Mouse (Mus musculus) embryo, embryonic 10 days (tissue): ENCODE results near the gene Tmem274.
"Not testable (repeated sequence)": the region's sequence is repeated elsewhere in the genome, so short reads cannot be mapped to it uniquely, and the experiment has no call there.

Experiments used
- DNase-seq: peaks from one replicate; pipeline ENCODE4 v3.0.0-alpha.2; 2015; ENCODE audit warnings: low spot score

The Tmem274 gene

DNA sequence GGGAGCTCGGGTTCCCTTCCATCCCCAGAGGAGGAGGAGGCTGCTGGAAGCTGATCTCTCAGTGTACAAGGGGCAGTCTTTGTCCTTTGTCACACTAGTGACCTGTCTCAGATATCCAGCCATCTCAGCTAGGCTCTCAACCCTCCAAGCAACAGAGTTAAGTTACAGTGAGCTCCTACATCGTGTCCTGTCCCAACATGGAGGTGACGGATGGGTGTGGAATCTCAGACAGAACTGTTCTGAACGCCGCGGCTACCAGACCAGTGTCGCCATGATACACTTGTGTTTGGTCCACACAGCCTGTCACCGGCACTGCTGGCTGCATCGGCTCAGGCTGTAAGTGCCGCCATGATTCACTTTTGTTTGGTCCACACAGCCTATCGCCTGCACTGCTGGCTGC lies at the start of gene Tmem274:
Gene Tmem274 (plus strand): TSS at position 301 of the 400 bp plus-strand sequence.
- DNase-seq = no peak

DNA sequence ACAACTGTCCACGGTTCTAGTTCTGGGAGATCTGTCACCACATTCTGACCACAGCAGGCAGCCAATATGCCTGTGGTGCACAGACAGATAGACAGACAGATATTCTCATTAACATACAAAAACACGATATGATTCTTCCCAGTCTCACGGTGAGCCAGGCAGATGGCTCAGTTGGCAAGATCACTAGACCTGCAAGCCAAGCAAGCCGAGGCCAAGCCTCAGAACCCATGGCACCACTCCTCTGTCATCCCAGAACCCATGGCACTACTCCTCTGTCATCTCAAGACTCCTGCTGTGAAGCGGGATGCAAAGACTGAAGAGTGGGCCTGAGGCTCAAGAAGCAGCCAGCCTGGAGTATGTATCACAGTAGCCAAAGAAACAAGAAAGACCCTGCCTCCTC lies 47.6 kb upstream of the Tmem274 start:
- DNase-seq = no peak

DNA sequence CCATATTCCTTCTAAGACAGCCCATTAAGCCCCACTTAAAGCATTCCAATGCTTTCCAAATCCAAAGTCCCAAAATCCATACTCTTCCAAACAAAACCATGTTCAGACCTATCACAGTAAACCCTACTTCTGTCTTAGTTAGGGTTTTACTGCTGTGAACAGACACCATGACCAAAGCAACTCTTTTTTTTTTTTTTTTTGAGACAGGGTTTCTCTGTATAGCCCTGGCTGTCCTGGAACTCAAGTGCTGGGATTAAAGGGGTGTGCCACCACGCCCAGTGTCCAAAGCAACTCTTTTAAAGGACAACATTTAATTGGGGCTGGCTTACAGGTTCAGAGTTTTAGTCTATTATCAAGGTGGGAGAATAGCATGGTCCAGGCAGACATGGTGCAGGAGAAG lies 45.3 kb upstream of the Tmem274 start:
- not testable (repeated sequence) for DNase-seq

DNA sequence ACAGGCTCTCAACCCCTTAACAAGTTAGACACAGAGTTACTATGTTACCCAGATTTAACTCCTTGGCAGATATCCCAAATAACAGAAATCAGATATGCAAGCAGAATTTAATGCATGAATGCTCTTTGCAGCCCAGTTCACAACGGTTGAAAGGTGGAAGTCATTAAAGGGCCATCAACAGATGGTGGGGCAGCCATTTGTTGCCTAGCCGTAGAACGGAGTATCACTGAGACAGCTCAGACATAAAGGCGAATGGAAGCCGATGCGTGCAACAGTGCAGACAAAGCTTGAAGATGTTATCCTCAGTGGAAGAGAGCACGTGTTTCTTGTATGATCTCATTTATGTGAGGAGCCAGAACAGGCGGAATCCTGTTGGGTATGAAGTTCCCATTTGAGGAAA lies 36.6 kb upstream of the Tmem274 start:
- no peak for DNase-seq

DNA sequence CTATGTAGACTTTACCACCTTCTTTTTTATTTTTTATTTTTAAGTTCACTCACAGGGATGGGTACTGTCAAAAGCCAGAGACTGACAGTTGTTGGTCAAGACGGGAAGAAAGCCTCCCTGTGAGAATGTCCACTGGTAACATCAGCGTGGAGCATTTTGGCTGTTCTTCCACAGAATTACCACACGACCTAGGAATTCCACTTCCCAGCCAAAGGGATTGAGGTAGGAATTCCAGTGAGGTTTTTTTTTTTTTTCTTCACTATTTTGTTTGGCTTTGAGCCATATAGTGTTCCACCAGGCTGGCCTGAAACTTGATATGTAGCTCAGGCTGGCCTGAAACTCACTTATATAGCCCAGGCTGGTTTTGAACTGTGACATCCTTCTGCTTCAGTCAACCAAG lies 34.7 kb upstream of the Tmem274 start:
- no peak for DNase-seq

DNA sequence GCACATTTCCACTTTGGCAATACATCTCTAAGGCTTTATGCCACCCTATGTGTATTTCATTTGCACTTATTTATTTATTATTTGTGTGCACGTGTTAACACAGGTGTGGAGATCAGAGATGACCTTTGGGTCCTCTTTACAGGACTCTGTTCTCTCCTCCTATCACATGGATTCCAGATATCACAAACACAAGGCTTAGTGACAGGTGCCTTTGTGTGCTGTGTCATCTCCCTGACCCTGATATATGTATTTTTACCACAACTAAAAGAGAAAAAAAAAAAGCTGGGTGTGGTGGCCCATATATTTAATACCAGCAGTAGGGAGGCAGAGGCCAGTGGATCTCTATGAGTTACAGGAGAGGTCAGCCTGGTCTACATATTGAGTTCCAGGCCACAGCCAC lies 32.7 kb upstream of the Tmem274 start:
- no peak for DNase-seq

DNA sequence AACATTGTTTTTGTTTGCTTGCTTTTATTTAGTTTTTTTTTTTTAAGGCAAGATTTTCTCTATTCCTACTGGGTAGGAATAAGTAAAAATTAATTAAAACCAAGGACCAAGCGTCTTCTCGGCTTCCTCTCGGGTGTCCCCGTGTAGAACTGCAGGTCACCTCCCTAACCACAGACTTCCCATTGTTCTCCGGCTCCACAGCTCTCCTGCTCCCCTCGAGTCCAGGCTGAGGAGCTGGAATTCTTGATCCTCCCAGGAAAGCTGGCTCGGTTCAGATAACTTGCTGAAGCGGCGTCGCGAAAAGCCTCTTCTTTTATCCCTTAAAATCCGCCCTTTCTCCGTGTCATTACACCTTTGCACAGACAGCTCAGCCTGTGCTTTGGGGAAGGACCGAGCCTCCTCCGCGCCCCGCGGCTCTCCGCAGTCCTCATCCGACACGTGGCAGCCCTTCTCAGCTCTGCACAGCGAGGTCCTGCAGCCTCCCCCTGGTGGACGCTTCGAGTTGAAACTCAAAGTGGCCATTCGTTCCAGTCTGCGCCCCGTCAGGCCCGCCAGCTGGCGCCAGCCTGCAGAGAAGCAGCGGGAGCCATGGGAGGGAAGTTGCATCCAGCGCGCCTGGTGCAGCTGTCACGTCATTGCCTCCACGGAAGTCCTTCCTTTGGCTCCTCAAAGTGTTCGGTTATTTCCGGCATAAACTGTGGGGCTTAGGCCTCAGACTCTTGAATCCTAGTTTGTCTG lies 32.0 kb upstream of the Tmem274 start:
- DNase-seq = peak; percentile 99

DNA sequence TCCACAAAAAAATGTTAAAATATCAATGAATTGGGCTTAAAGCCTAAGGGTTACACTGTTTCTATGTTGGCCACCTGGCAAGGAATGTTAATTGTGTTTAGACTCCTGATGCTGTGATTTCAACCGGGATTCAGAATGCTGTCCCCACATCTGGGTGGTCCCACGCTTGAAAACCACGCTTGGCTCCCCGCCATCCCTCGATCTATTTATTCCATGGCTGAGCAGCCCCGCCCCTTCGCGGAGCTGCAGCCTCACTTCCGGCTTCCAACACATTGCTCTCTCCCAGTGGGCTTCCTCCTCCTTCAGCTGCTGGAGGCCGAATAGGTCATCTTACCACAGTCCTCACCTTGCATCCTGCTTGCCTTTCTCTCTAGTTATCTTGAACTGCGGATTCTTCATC lies 31.3 kb upstream of the Tmem274 start:
- DNase-seq = peak; percentile 86

DNA sequence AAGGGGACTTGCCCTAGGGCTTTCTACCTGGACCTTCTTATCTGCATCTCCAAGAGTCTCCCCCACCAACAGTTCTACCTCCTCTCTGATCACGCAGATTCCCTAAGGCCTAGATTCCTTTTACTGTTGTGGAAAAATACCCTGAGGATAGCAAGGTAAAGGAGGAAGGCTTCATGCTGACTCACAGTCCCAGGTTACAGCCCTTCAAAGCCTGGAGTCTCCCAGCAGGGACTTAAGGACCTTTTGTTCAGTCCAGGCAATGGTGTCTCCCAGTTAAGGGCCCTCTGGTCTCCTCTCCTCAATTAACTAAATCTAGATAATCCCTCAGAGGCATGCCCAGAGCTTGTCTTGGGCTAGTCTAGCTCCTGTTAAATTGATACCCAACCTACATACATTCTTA lies 30.9 kb upstream of the Tmem274 start:
- DNase-seq = no peak

DNA sequence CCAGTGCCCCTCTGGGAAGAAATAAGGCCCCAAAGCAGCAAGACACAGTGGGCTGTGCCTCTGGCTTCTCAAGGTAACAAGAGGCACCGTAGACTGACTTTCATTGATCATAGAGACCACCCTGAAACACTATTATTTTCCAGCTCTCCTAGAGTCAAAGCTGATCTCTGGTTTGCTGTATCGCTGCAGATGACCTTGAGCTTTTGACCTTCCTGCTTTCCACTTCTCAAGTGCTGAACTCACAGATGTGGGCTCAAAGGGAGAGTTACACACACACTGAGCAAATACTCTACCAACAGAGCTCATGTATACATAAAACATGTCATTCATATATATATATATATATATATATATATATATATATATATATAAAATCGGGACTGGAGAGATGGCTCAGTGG lies 26.5 kb upstream of the Tmem274 start:
- DNase-seq = no peak

DNA sequence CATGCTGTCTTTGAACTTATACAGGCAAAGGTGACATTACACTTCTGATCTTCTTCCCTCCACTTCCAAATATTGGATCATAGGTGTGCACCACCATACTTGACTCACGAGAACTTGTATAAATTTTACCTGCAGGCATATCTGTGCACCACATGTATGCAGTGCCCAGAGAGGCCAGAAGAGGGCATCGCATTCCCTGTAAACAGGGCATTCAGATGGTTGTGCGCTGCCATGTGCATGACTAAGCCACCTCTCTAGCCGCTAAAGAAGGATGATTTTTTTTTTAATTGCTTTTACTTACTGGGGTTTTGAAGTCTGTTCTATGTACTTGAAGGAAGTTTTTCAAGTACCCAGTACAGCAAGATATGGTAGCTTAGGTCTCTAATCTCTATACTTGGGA lies 23.5 kb upstream of the Tmem274 start:
- DNase-seq = peak; percentile 50

DNA sequence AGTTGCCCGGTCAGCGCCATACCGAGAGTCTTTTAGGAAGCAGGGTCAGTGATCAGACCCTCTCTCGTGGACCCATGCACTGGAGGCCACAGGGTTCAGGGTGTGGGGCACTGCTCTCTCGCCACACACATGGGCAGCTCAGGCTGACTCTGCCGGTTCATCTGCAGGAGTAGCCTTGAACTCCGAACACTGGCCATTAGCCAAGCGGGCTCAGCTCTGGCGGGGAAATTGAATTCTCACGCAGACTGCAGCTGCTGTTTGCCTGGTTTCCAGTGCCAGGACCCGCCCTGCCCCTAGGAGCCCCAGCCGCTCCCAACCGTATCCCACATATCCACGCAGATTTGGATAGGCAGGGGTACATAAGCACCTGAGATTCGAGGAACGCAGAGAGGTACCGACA lies 22.9 kb upstream of the Tmem274 start:
- no peak for DNase-seq

DNA sequence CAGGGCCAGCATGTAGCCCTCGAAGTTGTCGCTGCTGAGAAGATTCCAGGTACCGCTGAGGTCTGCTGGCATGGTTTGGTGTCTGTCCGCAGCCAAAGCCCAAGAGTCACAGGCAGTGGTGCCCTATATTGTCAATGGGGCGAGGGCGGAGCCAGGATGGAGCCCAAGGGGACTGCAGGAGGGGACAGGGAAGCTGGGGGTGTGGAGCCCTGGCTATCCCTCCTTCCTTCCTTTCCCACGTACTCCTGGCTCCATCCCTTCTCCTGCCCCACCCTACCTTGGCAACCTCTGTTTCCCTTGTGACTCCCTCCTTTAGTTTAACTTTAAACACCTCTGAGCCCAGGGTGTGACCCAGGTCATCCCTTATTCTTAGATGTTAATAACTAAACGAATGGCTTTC lies 22.3 kb upstream of the Tmem274 start, which contains the start of gene Rbp7:
Gene Rbp7 (minus strand): TSS at position 100 of the 400 bp plus-strand sequence.
- DNase-seq = no peak

DNA sequence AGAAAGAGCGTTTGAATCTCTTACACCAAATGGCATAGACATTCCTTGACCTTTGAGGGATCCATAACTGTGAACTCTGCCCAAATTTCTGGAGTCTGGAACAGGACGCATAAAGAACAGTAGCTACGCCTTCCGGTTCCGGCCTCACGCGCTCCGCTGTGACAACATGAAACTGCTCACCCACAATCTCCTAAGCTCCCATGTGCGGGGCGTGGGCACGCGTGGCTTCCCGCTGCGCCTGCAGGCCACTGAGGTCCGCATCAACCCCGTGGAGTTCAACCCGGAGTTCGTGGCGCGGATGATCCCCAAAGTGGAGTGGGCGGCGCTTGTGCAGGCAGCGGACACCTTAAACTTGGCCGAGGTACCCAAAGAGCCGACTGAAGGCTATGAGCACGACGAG lies 20.0 kb upstream of the Tmem274 start:
- DNase-seq = not testable (repeated sequence)

DNA sequence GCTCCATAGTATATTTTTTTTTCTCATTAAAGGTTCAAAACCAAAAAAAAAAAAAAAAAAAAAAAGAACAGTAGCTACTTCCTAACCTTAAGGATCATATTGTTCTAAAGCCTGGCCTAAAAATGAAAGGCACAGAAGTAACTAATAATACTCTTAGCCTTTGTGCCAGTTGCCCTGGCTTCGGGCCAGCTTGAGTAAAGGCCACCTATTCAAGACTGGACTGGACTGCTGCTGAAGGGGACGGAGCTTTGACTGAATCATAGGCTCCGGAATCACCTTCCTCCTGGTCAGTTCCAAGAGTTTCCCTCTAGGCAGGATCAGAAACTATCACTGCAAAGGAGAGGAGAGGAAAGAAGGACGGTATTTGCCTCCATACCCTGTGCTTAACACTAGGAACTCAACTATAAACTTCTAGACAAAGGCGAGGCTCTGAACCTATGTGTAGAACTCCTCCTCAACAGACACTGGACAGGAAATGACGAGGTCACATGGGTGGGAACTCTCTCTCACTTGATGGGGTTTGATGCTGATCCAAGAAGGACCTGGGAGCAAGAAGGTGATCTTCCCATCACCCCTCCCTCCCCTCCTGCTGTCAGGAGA lies 19.2 kb upstream of the Tmem274 start:
- no peak for DNase-seq

DNA sequence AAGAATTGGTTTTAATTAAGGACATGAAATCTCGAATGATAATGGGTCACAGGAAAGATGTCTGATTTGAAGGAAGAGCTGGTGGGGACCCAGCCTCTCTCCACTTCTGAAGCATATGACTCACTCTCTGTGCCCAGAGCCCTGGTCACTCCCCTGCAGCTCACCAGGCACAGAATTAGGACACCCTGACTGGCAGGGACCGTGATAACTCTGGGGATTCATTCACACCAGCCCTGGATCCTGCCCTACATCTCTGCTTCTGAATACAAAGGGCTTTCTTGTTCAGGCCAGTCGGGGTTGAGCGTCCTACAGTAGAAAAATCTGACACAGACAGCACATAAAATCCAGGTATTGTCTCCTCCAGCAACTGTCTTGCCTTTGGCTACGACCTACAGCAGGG lies 18.7 kb upstream of the Tmem274 start:
- no peak for DNase-seq

DNA sequence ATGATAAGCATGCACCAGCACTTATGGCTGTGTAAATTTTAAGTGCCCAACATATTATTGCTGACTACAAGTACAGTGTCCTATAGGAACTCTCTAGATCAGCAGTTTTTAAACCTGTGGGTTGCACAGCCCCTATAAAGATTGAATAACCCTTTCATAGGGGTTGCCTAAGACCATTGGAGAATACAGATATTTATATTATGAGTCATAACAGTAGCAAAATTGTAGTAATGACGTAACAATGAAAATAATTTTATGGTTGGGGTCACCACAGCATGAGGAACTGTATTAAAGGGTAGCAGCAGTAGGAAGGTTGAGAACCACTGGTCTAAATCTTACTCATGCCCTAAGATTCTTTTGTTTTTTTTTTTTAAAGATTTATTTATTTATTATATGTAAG lies 17.8 kb upstream of the Tmem274 start:
- DNase-seq = no peak

DNA sequence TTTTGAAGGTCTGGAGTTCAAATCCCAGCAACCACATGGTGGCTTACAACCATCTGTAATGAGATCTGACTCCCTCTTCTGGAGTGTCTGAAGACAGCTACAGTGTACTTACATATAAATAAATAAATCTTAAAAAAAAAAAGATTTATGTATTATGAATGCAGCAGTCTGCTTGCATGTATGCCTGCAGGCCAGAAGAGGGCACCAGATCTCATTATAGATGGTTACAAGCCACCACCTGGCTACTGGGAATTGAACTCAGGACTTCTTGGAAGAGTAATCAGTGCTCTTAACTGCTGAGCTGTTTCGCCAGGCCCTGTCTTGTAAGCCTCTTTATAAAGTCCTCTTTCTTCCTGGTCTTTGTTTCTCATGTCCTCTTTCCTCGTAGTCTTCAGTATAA lies 16.7 kb upstream of the Tmem274 start:
- DNase-seq = not testable (repeated sequence)

DNA sequence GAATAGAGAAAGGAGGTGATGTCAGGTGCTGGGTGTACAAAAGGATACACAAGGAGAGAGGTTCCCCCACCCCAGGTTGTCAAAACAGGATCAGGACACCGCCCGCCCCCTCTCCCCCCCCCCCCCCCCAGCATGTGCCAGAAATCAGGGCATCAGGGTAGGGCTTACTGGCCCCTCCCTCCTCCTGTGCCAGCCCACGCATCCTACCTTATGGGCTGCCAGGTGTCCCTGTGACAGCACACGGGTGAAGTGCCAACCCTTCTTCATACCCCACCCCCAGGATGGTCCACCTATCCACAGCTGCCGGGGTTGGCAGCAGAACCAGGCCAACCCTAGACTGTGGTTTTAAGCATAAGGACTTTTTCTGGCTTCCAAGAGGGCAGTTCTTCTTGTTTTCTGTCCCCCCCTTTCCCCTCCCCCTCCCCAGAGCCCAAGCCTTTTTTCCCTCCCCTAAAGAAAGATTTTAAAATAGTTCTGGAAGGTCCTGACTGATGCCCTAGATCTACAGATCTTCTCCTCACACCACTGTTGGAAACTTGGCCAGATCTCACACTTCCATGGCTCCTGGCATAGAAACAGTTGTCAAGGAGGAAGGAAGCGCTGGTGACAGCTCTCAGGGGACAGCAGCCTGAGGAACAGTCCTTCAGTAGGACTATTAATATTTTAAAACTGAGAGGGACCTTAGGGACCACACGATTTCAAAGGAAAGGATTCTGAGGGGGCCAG lies 15.4 kb upstream of the Tmem274 start:
- DNase-seq = no peak

DNA sequence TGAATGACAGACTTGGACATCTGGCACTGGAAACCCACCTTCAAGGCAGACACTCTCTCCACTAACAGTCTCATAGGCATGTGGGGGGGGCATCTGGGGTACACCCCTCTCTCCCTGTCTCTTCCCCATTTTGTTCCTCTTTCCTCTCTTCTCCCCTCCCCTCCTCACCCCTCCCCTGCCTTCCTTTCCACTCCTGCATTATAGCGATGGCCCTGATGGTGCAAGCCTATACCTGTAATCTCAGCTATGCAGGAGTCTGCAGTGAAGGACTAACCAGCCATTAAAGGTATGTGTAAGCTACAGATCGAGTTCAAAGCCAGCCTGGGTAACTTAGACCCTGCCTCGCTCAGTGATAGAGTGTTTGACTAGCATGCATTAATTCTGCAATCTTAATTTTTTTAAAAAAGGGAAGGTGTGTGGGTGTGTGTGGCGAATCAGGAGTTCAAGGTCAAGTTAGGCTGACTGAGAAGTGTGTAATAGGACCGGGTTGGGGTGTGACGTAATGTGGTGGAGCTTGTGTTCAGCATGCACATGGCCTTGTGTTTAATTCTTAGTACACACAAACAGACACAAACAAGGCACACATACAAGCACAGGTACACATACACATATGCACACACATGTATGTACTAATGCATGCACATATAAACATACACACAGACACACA lies 14.7 kb upstream of the Tmem274 start:
- no peak for DNase-seq

DNA sequence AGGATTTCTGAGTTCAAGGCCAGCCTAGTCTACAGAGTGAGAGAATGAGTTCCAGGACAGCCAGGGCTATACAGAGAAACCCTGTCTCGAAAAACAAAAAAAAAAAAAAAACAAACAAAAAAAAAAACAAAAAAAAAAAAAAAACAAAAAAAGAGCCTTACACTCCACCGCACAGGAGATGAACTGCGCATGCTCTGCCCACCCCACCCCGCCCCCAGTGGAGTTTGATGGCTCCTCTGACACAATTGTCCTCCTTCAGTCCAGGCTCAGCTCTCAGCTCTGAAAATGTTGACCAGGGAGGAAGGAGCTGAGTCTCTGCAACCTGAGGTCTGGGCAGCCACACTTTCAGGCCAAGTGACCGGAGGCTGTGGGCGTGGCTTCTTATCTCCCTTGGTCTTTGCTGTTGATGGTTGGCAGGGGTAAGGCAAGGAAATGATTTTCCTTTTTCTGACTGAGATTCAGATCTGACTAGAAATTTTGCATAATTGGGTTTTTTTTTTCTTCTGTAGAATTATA lies 13.7 kb upstream of the Tmem274 start:
- no peak for DNase-seq

DNA sequence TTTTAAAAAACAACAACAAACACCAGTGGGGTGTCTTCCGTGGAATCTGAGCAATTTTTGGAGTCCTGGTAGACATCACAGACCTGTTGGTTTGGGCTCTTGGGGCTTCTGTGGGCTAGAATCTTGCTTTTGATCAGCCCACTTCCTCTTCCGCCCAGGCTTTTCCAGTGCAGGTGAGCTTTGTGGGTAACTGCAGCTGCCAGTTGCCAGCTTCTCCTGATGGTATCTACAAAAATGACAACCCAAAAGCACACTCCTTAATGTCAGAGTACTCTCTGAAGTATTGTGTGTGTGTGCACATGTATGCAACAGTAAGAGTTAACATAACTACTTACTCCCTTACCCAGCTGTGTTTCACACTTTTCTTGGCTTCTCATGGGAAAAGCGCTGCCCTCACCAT lies 7.6 kb upstream of the Tmem274 start:
- DNase-seq = no peak

DNA sequence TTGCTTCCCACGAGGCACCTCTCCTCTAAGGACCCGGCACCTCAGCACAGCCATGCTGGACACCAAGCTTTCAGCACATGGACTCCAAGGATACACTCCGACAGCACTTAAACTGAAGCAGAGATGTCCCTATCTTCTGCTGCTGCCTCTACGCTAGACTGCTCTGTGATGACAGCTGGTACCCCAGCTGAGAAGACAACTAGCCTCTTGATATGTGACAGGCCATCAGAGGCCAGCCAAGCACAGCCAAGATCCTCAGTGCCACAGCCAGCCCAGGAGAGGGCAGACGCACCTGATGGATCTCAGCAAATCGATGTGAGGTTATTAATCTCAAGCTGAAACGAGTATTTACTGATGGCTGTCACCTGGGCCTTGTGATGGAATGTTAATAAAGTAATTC lies 2.1 kb upstream of the Tmem274 start:
- no peak for DNase-seq
